Mouse (Mus musculus) bone marrow, adult 2 months (tissue): Measurements from ENCODE around the gene Vmn2r27.

Experiments used
- CTCF ChIP-seq: fragments of 200-500 bp; IDR thresholded peaks from 2 replicates; pipeline ENCODE4 v1.5.1; 2011; ENCODE audit warnings: low read length, control low read depth; ENCODE audit not compliant: control insufficient read depth, insufficient read depth
- POLR2A ChIP-seq: fragments of 200-500 bp; IDR thresholded peaks from 2 replicates; pipeline ENCODE4 v1.6.1; 2011; ENCODE audit warnings: low read depth, mild to moderate bottlenecking, control low read depth, low read length, borderline replicate concordance; ENCODE audit not compliant: control insufficient read depth

DNA sequence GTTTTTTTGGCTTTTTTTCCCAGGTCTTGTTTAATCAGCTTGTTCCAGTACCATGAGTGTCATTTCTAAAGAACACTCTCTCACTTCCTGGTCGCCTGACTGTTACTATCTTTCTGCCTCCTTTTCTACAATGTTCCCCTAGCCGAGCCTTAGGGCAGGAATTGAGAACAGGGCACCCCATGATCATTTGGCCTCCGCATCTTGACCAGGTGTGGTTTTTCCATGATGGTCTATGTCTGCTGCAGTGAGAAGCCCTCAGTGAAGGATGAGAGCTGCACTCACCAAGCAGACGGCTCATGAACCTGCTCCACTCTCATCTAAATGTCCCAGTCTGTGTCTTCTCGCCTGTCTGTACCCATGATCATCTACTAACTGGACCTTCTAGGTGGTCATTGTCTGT lies 46.6 kb upstream of the Vmn2r27 start:
- TF ChIP-seq CTCF, result no peak
- no peak for TF ChIP-seq POLR2A
